Mouse (Mus musculus): ENCODE data around the gene Med1. TPM values are rescaled to one million over a fixed set of nuclear protein-coding genes. Genes with fewer than 3 reads are reported as not detected.

The Med1 gene
- polyA plus RNA-seq, 1 experiment from 2014 or later: 80.7 TPM

DNA sequence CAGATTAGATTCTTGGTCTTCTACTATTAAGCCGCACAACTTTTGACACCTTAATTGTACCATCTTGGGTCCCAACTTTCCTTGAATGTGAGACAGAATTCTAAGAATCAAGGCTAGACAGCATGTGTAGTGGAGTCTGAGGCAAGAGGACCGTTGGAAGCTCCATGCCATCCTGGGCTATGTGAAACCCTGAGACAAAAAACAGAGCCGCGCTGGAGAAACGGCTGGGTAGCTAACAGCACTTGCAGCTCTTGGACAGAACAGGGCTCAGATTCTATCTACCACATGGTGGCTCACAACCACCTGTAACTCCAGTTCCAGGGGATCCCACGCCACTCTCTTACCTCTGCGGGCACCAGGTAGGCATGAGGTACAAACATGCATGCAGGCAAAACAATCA lies 47.2 kb downstream of the Med1 start:
- no peaks in the 10 kb centered on the region for H3K27me3 ChIP-seq
- no peak overlapping the region for H3K27ac ChIP-seq
- H3K4me2 ChIP-seq (replicated peaks): no peak overlapping the region
- no peak overlapping the region for H3K4me3 ChIP-seq
- no peak for ATAC-seq (ENCODE audit: insufficient number of reproducible peaks, insufficient read depth, low FRiP score, low TSS enrichment)
- 82% methylated on average over 7 of the region's 7 CpGs for WGBS
- no peaks in the 10 kb centered on the region for H3K36me3 ChIP-seq
- H3K9ac ChIP-seq: no peak overlapping the region
- H3K9me3 ChIP-seq: no peaks in the 10 kb centered on the region
- peaks cover 13% of the 10 kb centered on the region for H3K4me1 ChIP-seq

DNA sequence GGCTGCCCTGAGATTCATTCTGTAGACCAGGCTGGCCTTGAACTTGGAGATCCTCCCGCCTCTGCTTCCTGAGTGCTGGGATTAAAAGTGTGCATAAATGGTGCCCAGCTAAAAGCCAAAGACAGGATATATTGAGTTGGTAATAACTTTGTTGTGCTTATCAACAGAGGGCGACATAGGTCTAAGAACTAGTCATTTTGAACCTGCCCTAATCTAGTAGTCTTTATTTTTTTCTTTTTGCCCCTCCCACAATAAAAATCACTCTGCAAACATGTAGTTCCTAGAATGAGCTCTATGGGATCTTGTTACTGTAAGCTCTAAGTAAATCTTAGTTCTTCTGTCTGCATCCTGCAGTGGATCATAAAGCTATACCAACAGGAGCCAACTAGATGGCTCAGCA lies 50.5 kb downstream of the Med1 start:
- Histone ChIP-seq H3K36me3 (no peaks in the 10 kb centered on the region), H3K4me3 (no peak overlapping the region), H3K9me3 (no peaks in the 10 kb centered on the region), H3K27me3 (no peaks in the 10 kb centered on the region), H3K4me2 (replicated peaks) (no peak overlapping the region), H3K9ac (no peak overlapping the region), H3K27ac (no peak overlapping the region), H3K4me1 (peaks cover 2% of the 10 kb centered on the region)
- ATAC-seq (ENCODE audit: insufficient number of reproducible peaks, insufficient read depth, low FRiP score, low TSS enrichment): no peak
- 93% methylated on average over 2 of the region's 2 CpGs for WGBS

DNA sequence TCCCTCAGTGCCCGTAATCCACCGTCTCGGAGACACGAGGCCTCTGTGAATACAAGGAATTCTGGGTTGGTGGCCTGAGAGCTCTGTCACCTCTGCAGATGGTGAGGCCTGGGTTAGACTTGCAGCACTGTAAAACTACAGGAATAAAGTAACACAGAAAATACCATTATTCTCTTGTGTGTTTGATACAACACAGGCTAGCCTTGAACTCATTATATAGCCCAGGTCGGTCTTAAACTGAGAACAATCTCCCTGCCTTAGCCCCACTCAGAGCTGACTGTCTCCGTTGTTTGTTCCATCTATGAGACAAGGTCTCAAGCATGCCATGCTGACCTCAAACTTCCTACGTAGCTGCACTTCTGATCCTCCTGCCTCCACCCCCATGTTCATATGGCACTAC lies 54.2 kb downstream of the Med1 start:
- no peak for ATAC-seq (ENCODE audit: insufficient number of reproducible peaks, insufficient read depth, low FRiP score, low TSS enrichment)
- H3K4me2 ChIP-seq (replicated peaks): no peak overlapping the region
- H3K4me1 ChIP-seq: no peaks in the 10 kb centered on the region
- WGBS: 83% methylated on average over 7 of the region's 7 CpGs
- no peaks in the 10 kb centered on the region for H3K36me3 ChIP-seq
- H3K27me3 ChIP-seq: no peaks in the 10 kb centered on the region
- no peaks in the 10 kb centered on the region for H3K9me3 ChIP-seq
- H3K9ac ChIP-seq: no peak overlapping the region
- H3K4me3 ChIP-seq: no peak overlapping the region
- H3K27ac ChIP-seq: no peak overlapping the region

DNA sequence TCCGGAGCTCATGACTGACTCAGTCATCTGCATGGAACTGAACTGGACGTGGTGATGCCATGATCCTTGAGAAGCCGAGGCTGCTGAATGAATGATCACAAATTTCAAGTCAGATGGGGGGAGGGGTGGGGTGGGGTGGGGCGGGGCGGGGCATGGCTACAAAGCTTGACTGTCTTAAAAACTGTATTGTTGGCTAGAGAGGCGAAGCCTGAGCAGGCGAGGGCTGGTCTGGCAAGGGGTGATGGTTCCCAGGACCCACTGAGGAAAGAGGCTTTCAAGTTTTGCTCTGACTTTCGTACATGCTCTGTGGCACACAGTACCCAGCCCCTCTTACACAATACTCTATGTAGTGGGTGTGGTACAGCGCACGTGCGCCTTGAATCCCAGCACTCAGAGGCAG lies 55.3 kb downstream of the Med1 start:
- H3K27ac ChIP-seq: no peak overlapping the region
- H3K9me3 ChIP-seq: no peaks in the 10 kb centered on the region
- no peak overlapping the region for H3K4me2 ChIP-seq (replicated peaks)
- ATAC-seq (ENCODE audit: insufficient number of reproducible peaks, insufficient read depth, low FRiP score, low TSS enrichment): no peak
- no peak overlapping the region for H3K4me3 ChIP-seq
- 89% methylated on average over 11 of the region's 11 CpGs for WGBS
- no peak overlapping the region for H3K9ac ChIP-seq
- H3K36me3 ChIP-seq: no peaks in the 10 kb centered on the region
- no peaks in the 10 kb centered on the region for H3K27me3 ChIP-seq
- no peaks in the 10 kb centered on the region for H3K4me1 ChIP-seq

DNA sequence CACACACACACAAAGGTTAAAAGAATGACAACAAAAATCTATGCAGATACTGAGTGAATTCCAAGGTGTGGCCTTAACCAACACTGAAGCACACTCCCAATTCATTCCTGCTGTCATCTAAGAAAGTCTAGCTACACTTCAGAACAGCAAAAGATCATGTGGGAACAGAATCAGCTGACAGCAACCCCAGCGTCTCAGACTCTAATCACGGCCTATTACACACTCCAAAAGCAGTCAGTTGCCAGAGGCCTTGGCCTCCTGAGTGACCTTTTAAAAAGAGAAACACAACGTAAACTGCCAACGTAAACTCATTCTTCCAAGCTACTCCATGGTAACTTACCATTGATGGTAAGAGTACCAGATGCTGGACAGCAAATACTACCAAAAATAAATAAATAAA lies 58.1 kb downstream of the Med1 start:
- Histone ChIP-seq H3K36me3 (no peaks in the 10 kb centered on the region), H3K4me2 (replicated peaks) (no peak overlapping the region), H3K9me3 (no peaks in the 10 kb centered on the region), H3K4me3 (no peak overlapping the region), H3K9ac (no peak overlapping the region), H3K27me3 (no peaks in the 10 kb centered on the region), H3K27ac (no peak overlapping the region), H3K4me1 (no peaks in the 10 kb centered on the region)
- WGBS: 48% methylated on average over 4 of the region's 4 CpGs
- ATAC-seq (ENCODE audit: insufficient number of reproducible peaks, insufficient read depth, low FRiP score, low TSS enrichment): no peak

DNA sequence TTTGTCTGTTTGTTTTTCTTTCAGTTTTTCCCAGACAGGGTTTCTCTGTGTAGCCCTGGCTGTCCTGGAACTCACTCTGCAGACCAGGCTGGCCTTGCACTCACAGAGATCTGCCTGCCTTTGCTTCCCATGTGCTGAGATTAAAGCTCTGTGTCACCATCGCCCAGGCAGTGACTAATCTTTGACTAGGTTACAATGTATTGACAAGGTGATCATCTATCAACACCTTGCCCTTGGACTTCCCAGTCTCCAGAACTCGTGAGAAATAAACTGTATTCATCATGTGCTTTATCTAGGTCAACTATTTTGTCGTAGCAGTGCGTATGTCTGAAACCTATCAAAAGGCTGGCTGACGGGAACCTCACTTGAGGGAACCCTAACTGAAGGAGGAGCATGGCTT lies 69.7 kb downstream of the Med1 start:
- no peaks in the 10 kb centered on the region for H3K4me1 ChIP-seq
- H3K9me3 ChIP-seq: no peaks in the 10 kb centered on the region
- no peak overlapping the region for H3K27ac ChIP-seq
- peaks cover 26% of the 10 kb centered on the region for H3K36me3 ChIP-seq
- H3K27me3 ChIP-seq: no peaks in the 10 kb centered on the region
- no peak overlapping the region for H3K9ac ChIP-seq
- no peak overlapping the region for H3K4me3 ChIP-seq
- WGBS: 91% methylated on average over 5 of the region's 5 CpGs
- ATAC-seq (ENCODE audit: insufficient number of reproducible peaks, insufficient read depth, low FRiP score, low TSS enrichment): no peak
- H3K4me2 ChIP-seq (replicated peaks): no peak overlapping the region

DNA sequence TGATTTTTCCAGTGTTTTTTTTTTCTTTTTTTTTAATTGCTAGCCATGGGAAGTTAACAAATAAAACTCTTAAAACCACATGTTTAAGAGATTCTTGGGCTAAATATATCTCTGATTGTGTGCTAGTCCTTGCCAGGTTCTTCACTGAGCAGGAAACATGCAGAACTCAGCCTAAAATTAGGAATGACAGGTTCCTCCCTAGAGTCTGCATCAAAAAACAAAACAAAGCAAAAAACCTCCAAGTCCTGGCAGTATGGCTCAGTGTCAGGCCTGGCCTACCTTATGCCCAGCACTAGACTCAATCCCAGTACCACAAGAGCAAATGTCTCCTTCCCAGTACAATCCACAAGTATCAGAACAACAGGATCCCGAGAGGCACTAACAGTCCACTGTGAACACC lies 78.7 kb downstream of the Med1 start:
- ATAC-seq (ENCODE audit: insufficient number of reproducible peaks, insufficient read depth, low FRiP score, low TSS enrichment): no peak
- no peaks in the 10 kb centered on the region for H3K9me3 ChIP-seq
- no peak overlapping the region for H3K4me2 ChIP-seq (replicated peaks)
- no peaks in the 10 kb centered on the region for H3K27me3 ChIP-seq
- H3K36me3 ChIP-seq: peaks cover 45% of the 10 kb centered on the region
- no peak overlapping the region for H3K27ac ChIP-seq
- H3K9ac ChIP-seq: no peak overlapping the region
- no peaks in the 10 kb centered on the region for H3K4me1 ChIP-seq
- WGBS: 82% methylated on average over 1 of the region's 1 CpGs
- no peak overlapping the region for H3K4me3 ChIP-seq

DNA sequence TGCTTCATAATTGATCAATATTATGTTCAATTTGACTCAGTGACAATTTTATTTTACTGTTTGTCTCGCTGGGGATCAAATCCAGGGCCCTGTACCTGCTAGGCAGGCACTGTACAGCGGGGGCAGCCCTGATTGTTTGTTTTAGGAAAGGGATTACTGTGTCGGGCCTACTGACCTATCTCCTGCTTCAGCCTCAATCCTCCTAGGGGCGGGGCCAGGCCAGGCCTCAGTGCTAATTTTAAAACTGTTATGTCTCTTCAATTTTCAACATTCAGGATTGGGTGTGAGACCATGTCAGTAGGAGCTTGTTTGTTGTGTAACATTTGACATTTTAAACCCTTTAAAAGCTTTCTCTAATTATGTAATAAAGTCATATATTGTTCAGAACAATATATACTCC lies 79.6 kb downstream of the Med1 start:
- WGBS: 59% methylated on average over 4 of the region's 4 CpGs
- Histone ChIP-seq H3K27me3 (no peaks in the 10 kb centered on the region), H3K9me3 (no peaks in the 10 kb centered on the region), H3K4me3 (no peak overlapping the region), H3K9ac (no peak overlapping the region), H3K4me1 (no peaks in the 10 kb centered on the region), H3K36me3 (peaks cover 48% of the 10 kb centered on the region), H3K27ac (no peak overlapping the region), H3K4me2 (replicated peaks) (no peak overlapping the region)
- ATAC-seq (ENCODE audit: insufficient number of reproducible peaks, insufficient read depth, low FRiP score, low TSS enrichment): no peak

DNA sequence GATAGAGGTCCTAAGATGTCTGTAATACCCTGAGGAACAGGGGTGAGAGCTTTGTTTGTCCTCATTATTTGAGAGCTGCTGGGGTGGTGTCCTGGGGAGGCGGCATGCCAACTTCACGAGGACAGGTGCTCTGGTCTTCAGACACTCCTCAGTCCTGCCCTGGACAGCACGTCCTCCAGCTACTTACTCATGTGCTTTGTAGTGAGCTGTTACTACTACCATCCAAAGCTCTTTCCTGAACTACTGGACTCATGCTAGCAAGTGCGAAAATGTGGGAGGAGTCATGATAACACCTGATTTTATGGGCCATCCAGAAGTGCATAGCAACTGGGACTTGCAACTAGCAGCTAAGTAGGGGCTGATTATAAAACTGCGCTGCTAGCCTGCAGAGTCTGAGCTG lies 83.4 kb downstream of the Med1 start:
- H3K36me3 ChIP-seq: peaks cover 69% of the 10 kb centered on the region
- H3K4me3 ChIP-seq: no peak overlapping the region
- no peak for ATAC-seq (ENCODE audit: insufficient number of reproducible peaks, insufficient read depth, low FRiP score, low TSS enrichment)
- H3K4me2 ChIP-seq (replicated peaks): no peak overlapping the region
- H3K4me1 ChIP-seq: no peaks in the 10 kb centered on the region
- 90% methylated on average over 5 of the region's 5 CpGs for WGBS
- H3K9me3 ChIP-seq: no peaks in the 10 kb centered on the region
- H3K27me3 ChIP-seq: no peaks in the 10 kb centered on the region
- no peak overlapping the region for H3K27ac ChIP-seq
- no peak overlapping the region for H3K9ac ChIP-seq

Small RNA genes within 50 kb of the gene (microRNA-seq; reads per million reads assigned to microRNA genes)
- not detected for gene Gm27399

Other genes starting within 250 kb of the Med1 start
- 0.32 and 0.70 TPM in 2 replicates for gene Plxdc1, start 206.8 kb downstream of the Med1 start, polyA plus RNA-seq (2016; fragmentation: Nextera tagmentation; extraction: Ambion mirVana)
- 6.9 and 7.6 TPM in 2 replicates for gene Arl5c, start 197.1 kb downstream of the Med1 start, polyA plus RNA-seq (2016; fragmentation: Nextera tagmentation; extraction: Ambion mirVana)
- 14.8 and 16.6 TPM in 2 replicates for gene Cacnb1, start 170.3 kb downstream of the Med1 start, polyA plus RNA-seq (2016; fragmentation: Nextera tagmentation; extraction: Ambion mirVana)
- gene Rpl19, start 166.6 kb downstream of the Med1 start, polyA plus RNA-seq (2016; fragmentation: Nextera tagmentation; extraction: Ambion mirVana): 942 and 959 TPM in 2 replicates
- 0.65 and 0.67 TPM in 2 replicates for gene Stac2, start 139.8 kb downstream of the Med1 start, polyA plus RNA-seq (2016; fragmentation: Nextera tagmentation; extraction: Ambion mirVana)
- 25.9 and 30.6 TPM in 2 replicates for gene Fbxl20, start 42.9 kb downstream of the Med1 start, polyA plus RNA-seq (2016; fragmentation: Nextera tagmentation; extraction: Ambion mirVana)
- gene Cdk12, start 9.8 kb upstream of the Med1 start, polyA plus RNA-seq (2016; fragmentation: Nextera tagmentation; extraction: Ambion mirVana): 15.9 and 16.7 TPM in 2 replicates
- 0.27 and 0.61 TPM in 2 replicates for gene Neurod2, start 136.4 kb upstream of the Med1 start, polyA plus RNA-seq (2016; fragmentation: Nextera tagmentation; extraction: Ambion mirVana)
- 0.39 and 1.0 TPM in 2 replicates for gene Ppp1r1b, start 155.1 kb upstream of the Med1 start, polyA plus RNA-seq (2016; fragmentation: Nextera tagmentation; extraction: Ambion mirVana)
- gene Stard3, start 165.1 kb upstream of the Med1 start, polyA plus RNA-seq (2016; fragmentation: Nextera tagmentation; extraction: Ambion mirVana): 39.6 and 47.6 TPM in 2 replicates
- gene Tcap, start 190.5 kb upstream of the Med1 start, polyA plus RNA-seq (2016; fragmentation: Nextera tagmentation; extraction: Ambion mirVana): 1.5 and 1.7 TPM in 2 replicates
- 0.33 TPM in 1 of 2 replicates, not detected in the other for gene Pnmt, start 193.2 kb upstream of the Med1 start, polyA plus RNA-seq (2016; fragmentation: Nextera tagmentation; extraction: Ambion mirVana)
- gene Pgap3, start 207.2 kb upstream of the Med1 start, polyA plus RNA-seq (2016; fragmentation: Nextera tagmentation; extraction: Ambion mirVana): 9.8 and 10.4 TPM in 2 replicates
- 47.4 and 49.4 TPM in 2 replicates for gene Erbb2, start 219.2 kb upstream of the Med1 start, polyA plus RNA-seq (2016; fragmentation: Nextera tagmentation; extraction: Ambion mirVana)
- gene Mien1, start 245.7 kb upstream of the Med1 start, polyA plus RNA-seq (2016; fragmentation: Nextera tagmentation; extraction: Ambion mirVana): 78.4 and 85.6 TPM in 2 replicates

All from embryonic facial prominence, embryonic 12.5 days (tissue).